Mouse (Mus musculus) liver, postnatal 0 days (tissue): ENCODE measurements around the gene Atp1a4.

Source experiments
- CTCF ChIP-seq: sonication (generic); IDR thresholded peaks from 2 replicates; pipeline ENCODE4 v1.5.1; 2016; ENCODE audit warnings: antibody characterized with exemption, low read depth
- EP300 ChIP-seq: IDR thresholded peaks from 2 replicates; pipeline ENCODE4 v1.6.1; 2016; ENCODE audit warnings: antibody characterized with exemption, low read depth, mild to moderate bottlenecking

- TF ChIP-seq CTCF (no peak), EP300 (no peak)
Measured at GRCm38 (mm10) chr1:172271208-172271607, 13.0 kb upstream of the Atp1a4 start.
